Comparison of ENCODE assay signal across 31 mouse cellular contexts in the genomic region with DNA sequence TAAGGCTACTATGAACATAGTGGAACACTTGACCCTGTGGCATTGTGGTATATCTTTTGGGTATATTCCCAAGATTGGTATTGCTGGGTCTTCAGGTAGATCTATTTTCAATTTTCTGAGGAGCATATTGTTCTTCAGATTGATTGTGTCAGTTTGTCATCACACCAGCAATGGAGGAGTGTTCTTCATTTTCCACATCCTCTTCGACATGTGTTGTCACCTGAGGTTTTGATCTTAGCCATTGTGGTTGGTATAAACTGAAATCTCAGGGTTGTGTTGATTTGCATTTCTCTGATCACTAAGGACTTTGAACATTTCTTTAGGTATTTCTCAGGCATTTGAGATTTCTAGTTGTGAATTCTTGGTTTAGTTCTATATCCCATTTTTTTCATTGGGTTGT. TPM values are rescaled to one million over a fixed set of nuclear protein-coding genes. Genes with fewer than 3 reads are reported as not detected.
"Had no signal": no experiment of that assay in that cellular context is flagged by ENCODE, and none has a peak within 500 bp of the region (broad histone marks: within the 10 kb centered on the region; RNA-seq: fewer than 3 reads in every experiment).

No protein-coding gene starts in this region.

RNA-seq across cellular contexts. Expression of a gene that starts 10.8 kb away (rescaled TPM):
- polyA plus RNA-seq: limb, embryonic 10.5 days; limb, embryonic 11.5 days; limb, embryonic 12.5 days; limb, embryonic 13.5 days; limb, embryonic 14.5 days; limb, embryonic 15.5 days; liver, adult 2 months; liver, embryonic 11.5 days; liver, embryonic 12.5 days; liver, embryonic 13.5 days; liver, embryonic 14.5 days; liver, embryonic 15.5 days; liver, embryonic 16.5 days; liver, postnatal 0 days; lung, adult 2 months; lung, embryonic 14.5 days; lung, embryonic 15.5 days; lung, embryonic 16.5 days; lung, postnatal 0 days; macrophage; midbrain, embryonic 10.5 days; midbrain, embryonic 11.5 days; midbrain, embryonic 12.5 days; midbrain, embryonic 13.5 days; midbrain, embryonic 14.5 days; midbrain, embryonic 15.5 days; midbrain, embryonic 16.5 days; midbrain, postnatal 0 days; myocyte; neural tube, embryonic 11.5 days; neural tube, embryonic 12.5 days had no signal

RNA-seq across cellular contexts. Expression of a gene that starts 46.4 kb away (rescaled TPM):
- polyA plus RNA-seq: limb, embryonic 10.5 days; limb, embryonic 11.5 days; limb, embryonic 12.5 days; limb, embryonic 13.5 days; limb, embryonic 14.5 days; limb, embryonic 15.5 days; liver, adult 2 months; liver, embryonic 11.5 days; liver, embryonic 12.5 days; liver, embryonic 13.5 days; liver, embryonic 14.5 days; liver, embryonic 15.5 days; liver, embryonic 16.5 days; liver, postnatal 0 days; lung, adult 2 months; lung, embryonic 14.5 days; lung, embryonic 15.5 days; lung, embryonic 16.5 days; macrophage; midbrain, embryonic 10.5 days; midbrain, embryonic 11.5 days; midbrain, embryonic 12.5 days; midbrain, embryonic 13.5 days; midbrain, embryonic 14.5 days; midbrain, embryonic 15.5 days; midbrain, embryonic 16.5 days; midbrain, postnatal 0 days; myocyte; neural tube, embryonic 11.5 days; neural tube, embryonic 12.5 days had no signal

RNA-seq across cellular contexts. Expression of a gene that starts 56.1 kb away (rescaled TPM):
- polyA plus RNA-seq: limb, embryonic 10.5 days; limb, embryonic 11.5 days; limb, embryonic 12.5 days; limb, embryonic 13.5 days; limb, embryonic 14.5 days; limb, embryonic 15.5 days; liver, adult 2 months; liver, embryonic 11.5 days; liver, embryonic 12.5 days; liver, embryonic 13.5 days; liver, embryonic 14.5 days; liver, embryonic 15.5 days; liver, embryonic 16.5 days; liver, postnatal 0 days; lung, adult 2 months; lung, embryonic 14.5 days; lung, embryonic 15.5 days; lung, embryonic 16.5 days; lung, postnatal 0 days; macrophage; midbrain, embryonic 10.5 days; midbrain, embryonic 11.5 days; midbrain, embryonic 12.5 days; midbrain, embryonic 13.5 days; midbrain, embryonic 14.5 days; midbrain, embryonic 15.5 days; midbrain, embryonic 16.5 days; midbrain, postnatal 0 days; myocyte; neural tube, embryonic 11.5 days; neural tube, embryonic 12.5 days had no signal
